Mouse (Mus musculus) kidney, embryonic 16.5 days (tissue): ENCODE measurements around the gene Nudt21. TPM values are rescaled to one million over a fixed set of nuclear protein-coding genes. Genes with fewer than 3 reads are reported as not detected.

Experiments used
- ATAC-seq: fragments of 200-750 bp; cut with Nextera tagmentation; 2 replicates; pipeline ENCODE4 v1.8.0; 2017; ENCODE audit warnings: moderate TSS enrichment; ENCODE audit not compliant: low FRiP score, low TSS enrichment
- H3K27ac ChIP-seq: fragments of 300-500 bp; sonication (generic); 2 replicates; pipeline ENCODE4 v1.5.1; 2014; ENCODE audit warnings: low read length
- H3K27me3 ChIP-seq: fragments of 300-500 bp; sonication (generic); 2 replicates; pipeline ENCODE4 v1.6.1; 2014; ENCODE audit warnings: low read length, control low read depth, mixed read lengths; ENCODE audit not compliant: insufficient read depth
- H3K36me3 ChIP-seq: fragments of 300-500 bp; sonication (generic); 2 replicates; pipeline ENCODE4 v1.6.1; 2014; ENCODE audit warnings: low read length, control low read depth, mixed read lengths; ENCODE audit not compliant: insufficient read depth
- H3K4me1 ChIP-seq: fragments of 300-500 bp; sonication (generic); 2 replicates; pipeline ENCODE4 v1.6.1; 2014; ENCODE audit warnings: low read length, control low read depth, mixed read lengths; ENCODE audit not compliant: insufficient read depth
- H3K4me2 ChIP-seq: fragments of 300-500 bp; sonication (generic); replicated peaks from 2 replicates; pipeline ENCODE4 v1.6.1; 2014; ENCODE audit warnings: low read depth, low read length
- H3K4me3 ChIP-seq: fragments of 300-500 bp; sonication (generic); 2 replicates; pipeline ENCODE4 v1.5.1; 2014; ENCODE audit warnings: mild to moderate bottlenecking, low read length
- H3K9ac ChIP-seq: fragments of 300-500 bp; sonication (generic); replicated peaks from 2 replicates; pipeline ENCODE4 v1.6.1; 2014; ENCODE audit warnings: low read length
- H3K9me3 ChIP-seq: fragments of 300-500 bp; sonication (generic); 2 replicates; pipeline ENCODE4 v1.6.1; 2016; ENCODE audit warnings: low read length, control low read depth
- WGBS: fragments of 180-500 bp; shearing (Covaris S2); extraction: QIAGEN DNeasy Blood & Tissue Kit; methylation state at CpG from one replicate; pipeline ENCODE4 v1.1.7; 2014; 5-methylcytosine and 5-hydroxymethylcytosine counted together
- polyA plus RNA-seq: library from polyadenylated mRNA; unstranded; fragments of >200 nt; fragmentation: Nextera tagmentation; extraction: Ambion mirVana; gene quantifications from 2 replicates; pipeline ENCODE4 v1.2.1, GENCODE M21; 2015

The Nudt21 gene
- polyA plus RNA-seq, 1 experiment from 2014 or later: 115 TPM

- 59% methylated on average over 5 of the region's 5 CpGs for WGBS
- H3K9ac ChIP-seq: peak overlapping the region; percentile 44
- ATAC-seq: no peak
Measured at GRCm38 (mm10) chr8:94035200-94035599, 1.6 kb downstream of the Nudt21 start.

GRCm38 (mm10) chr8:94033601-94034000 lies 3.2 kb downstream of the Nudt21 start:
- WGBS: 83% methylated on average over 3 of the region's 3 CpGs
- no peak overlapping the region for H3K4me3 ChIP-seq
- no peaks in the 10 kb centered on the region for H3K27me3 ChIP-seq
- H3K36me3 ChIP-seq: peaks cover 20% of the 10 kb centered on the region
- no peaks in the 10 kb centered on the region for H3K9me3 ChIP-seq
- peaks cover 25% of the 10 kb centered on the region for H3K4me1 ChIP-seq
- H3K4me2 ChIP-seq: no peak overlapping the region
- ATAC-seq: no peak
- H3K9ac ChIP-seq: no peak overlapping the region
- no peak overlapping the region for H3K27ac ChIP-seq

More at GRCm38 (mm10) chr8:94035200-94035599, 1.6 kb downstream of the Nudt21 start:
- peaks cover 7% of the 10 kb centered on the region for H3K36me3 ChIP-seq
- H3K4me3 ChIP-seq: peak overlapping the region; percentile 27
- no peak overlapping the region for H3K27ac ChIP-seq
- H3K4me2 ChIP-seq: peak overlapping the region; percentile 88
- peaks cover 25% of the 10 kb centered on the region for H3K4me1 ChIP-seq
- no peaks in the 10 kb centered on the region for H3K27me3 ChIP-seq
- no peaks in the 10 kb centered on the region for H3K9me3 ChIP-seq

- WGBS: 84% methylated on average over 9 of the region's 9 CpGs
- Histone ChIP-seq H3K4me1 (peaks cover 7% of the 10 kb centered on the region; the same call in 1 of the 2 replicates), H3K27ac (no peak overlapping the region), H3K27me3 (no peaks in the 10 kb centered on the region), H3K9me3 (no peaks in the 10 kb centered on the region), H3K36me3 (peaks cover 44% of the 10 kb centered on the region), H3K4me3 (no peak overlapping the region), H3K4me2 (no peak overlapping the region), H3K9ac (no peak overlapping the region)
- no peak for ATAC-seq
Measured at GRCm38 (mm10) chr8:94029701-94030100, 7.1 kb downstream of the Nudt21 start.

GRCm38 (mm10) chr8:94023916-94024315 lies 12.9 kb downstream of the Nudt21 start:
- WGBS: 95% methylated on average over 6 of the region's 6 CpGs
- no peak for ATAC-seq
- Histone ChIP-seq H3K4me2 (no peak overlapping the region), H3K9me3 (no peaks in the 10 kb centered on the region), H3K36me3 (peaks cover 61% of the 10 kb centered on the region), H3K4me1 (no peaks in the 10 kb centered on the region), H3K4me3 (no peak overlapping the region), H3K27me3 (no peaks in the 10 kb centered on the region), H3K27ac (no peak overlapping the region), H3K9ac (no peak overlapping the region)

GRCm38 (mm10) chr8:94013026-94013612 lies 23.7 kb downstream of the Nudt21 start:
- no peak for ATAC-seq
- peak overlapping the region; percentile 91 for H3K27ac ChIP-seq
- peaks cover under 1% of the 10 kb centered on the region; the same call in 1 of the 2 replicates for H3K36me3 ChIP-seq
- WGBS: 29% methylated on average over 7 of the region's 7 CpGs
- H3K27me3 ChIP-seq: no peaks in the 10 kb centered on the region
- peak overlapping the region; percentile 96 for H3K4me3 ChIP-seq
- no peaks in the 10 kb centered on the region for H3K9me3 ChIP-seq
- H3K9ac ChIP-seq: peak overlapping the region; percentile 96
- H3K4me1 ChIP-seq: peaks cover 31% of the 10 kb centered on the region
- H3K4me2 ChIP-seq: peak overlapping the region; percentile 94

- no peaks in the 10 kb centered on the region for H3K27me3 ChIP-seq
- H3K4me3 ChIP-seq: peak within 1 kb of the TSS; percentile 96
- under 1% methylated on average over 107 of the region's 130 CpGs for WGBS
- peak within 1 kb of the TSS; percentile 91 for H3K27ac ChIP-seq
- H3K4me1 ChIP-seq: peaks cover 31% of the 10 kb centered on the region
- no peaks in the 10 kb centered on the region for H3K36me3 ChIP-seq
- no peaks in the 10 kb centered on the region for H3K9me3 ChIP-seq
- ATAC-seq: peak; percentile 96
- H3K4me2 ChIP-seq: peak within 1 kb of the TSS; percentile 94
- peak within 1 kb of the TSS; percentile 96 for H3K9ac ChIP-seq
Measured at GRCm38 (mm10) chr8:94012013-94012951, 24.5 kb downstream of the Nudt21 start, which contains the start of gene Amfr. Gene Amfr (minus strand): TSS chr8:94012842.

- 0 out of 2 replicates have a peak, but pooled peaks cover 2% of the 10 kb centered on the region for H3K36me3 ChIP-seq
- peak overlapping the region; percentile 91 for H3K27ac ChIP-seq
- peak overlapping the region; percentile 96 for H3K9ac ChIP-seq
- H3K9me3 ChIP-seq: no peaks in the 10 kb centered on the region
- H3K4me1 ChIP-seq: peaks cover 31% of the 10 kb centered on the region
- peak overlapping the region; percentile 94 for H3K4me2 ChIP-seq
- 3% methylated on average over 48 of the region's 48 CpGs for WGBS
- ATAC-seq: no peak; the same call in 1 of the 2 replicates
- no peaks in the 10 kb centered on the region for H3K27me3 ChIP-seq
- peak overlapping the region; percentile 96 for H3K4me3 ChIP-seq
Measured at GRCm38 (mm10) chr8:94011076-94012012, 25.5 kb downstream of the Nudt21 start.

- Histone ChIP-seq H3K27me3 (no peaks in the 10 kb centered on the region), H3K4me2 (no peak overlapping the region; the same call in 1 of the 2 replicates), H3K4me3 (no peak overlapping the region), H3K27ac (no peak overlapping the region), H3K9me3 (no peaks in the 10 kb centered on the region), H3K4me1 (peaks cover 31% of the 10 kb centered on the region), H3K9ac (no peak overlapping the region), H3K36me3 (0 out of 2 replicates have a peak, but pooled peaks cover 2% of the 10 kb centered on the region)
- no peak for ATAC-seq
- WGBS: 70% methylated on average over 2 of the region's 2 CpGs
Measured at GRCm38 (mm10) chr8:94010101-94010705, 26.6 kb downstream of the Nudt21 start.
